Mouse (Mus musculus): ENCODE results near the gene Slc16a10. TPM values are rescaled to one million over a fixed set of nuclear protein-coding genes. Genes with fewer than 3 reads are reported as not detected.

Gene Slc16a10
- 10 to 100 TPM; 17.4 to 19.3 TPM for total RNA-seq (2021)
- long read RNA-seq, experiment 1, full-length matches to known transcripts = 11 of 15 reads
- long read RNA-seq, experiment 1, partial matches to known transcripts = 1 of 15 reads
- long read RNA-seq, experiment 1, other reads (novel, unspliced or antisense) = 3 of 15 reads
- long read RNA-seq, experiment 2, full-length matches to known transcripts = 20 of 27 reads
- long read RNA-seq, experiment 2, partial matches to known transcripts = 1 of 27 reads
- long read RNA-seq, experiment 2, other reads (novel, unspliced or antisense) = 6 of 27 reads

DNA sequence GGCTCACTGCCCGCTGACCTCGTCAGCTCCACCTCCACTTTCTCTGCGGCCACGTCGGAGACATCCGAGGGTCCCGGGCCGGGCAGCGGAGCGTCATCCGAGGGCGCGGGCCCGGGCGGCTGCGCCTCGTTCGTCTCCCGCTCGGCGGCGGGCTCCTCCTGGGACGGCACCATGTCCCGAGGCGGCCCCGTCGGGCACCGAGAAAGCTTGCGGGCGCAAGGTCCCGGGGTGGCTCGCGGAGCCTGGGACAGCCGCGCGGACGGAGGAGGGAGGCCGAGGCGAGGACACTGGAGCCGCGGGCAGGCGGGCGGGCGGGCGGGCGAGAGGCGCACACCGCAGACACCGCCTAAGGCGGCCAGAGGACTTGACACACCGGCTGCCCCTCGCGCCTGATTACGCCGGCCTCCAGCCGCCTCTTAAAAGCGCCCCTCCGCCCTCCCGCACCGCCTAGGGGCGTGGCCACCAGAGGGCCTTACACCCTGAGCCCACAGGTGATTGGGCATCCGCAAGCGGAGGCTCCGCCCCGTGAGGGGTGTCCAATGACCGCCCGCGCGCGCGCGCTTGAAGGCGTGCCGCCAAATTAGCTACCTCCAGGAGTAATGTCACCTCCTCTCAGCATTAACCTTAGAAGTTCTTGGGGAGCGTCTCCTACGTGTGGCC is at the start of gene Slc16a10:
Gene Slc16a10, minus strand, starts transcription at position 395 of the 660 bp plus-strand sequence.
- DNase-seq (ENCODE audit: low spot score in 2 of 2) = peak; percentile 86 to 93

DNA sequence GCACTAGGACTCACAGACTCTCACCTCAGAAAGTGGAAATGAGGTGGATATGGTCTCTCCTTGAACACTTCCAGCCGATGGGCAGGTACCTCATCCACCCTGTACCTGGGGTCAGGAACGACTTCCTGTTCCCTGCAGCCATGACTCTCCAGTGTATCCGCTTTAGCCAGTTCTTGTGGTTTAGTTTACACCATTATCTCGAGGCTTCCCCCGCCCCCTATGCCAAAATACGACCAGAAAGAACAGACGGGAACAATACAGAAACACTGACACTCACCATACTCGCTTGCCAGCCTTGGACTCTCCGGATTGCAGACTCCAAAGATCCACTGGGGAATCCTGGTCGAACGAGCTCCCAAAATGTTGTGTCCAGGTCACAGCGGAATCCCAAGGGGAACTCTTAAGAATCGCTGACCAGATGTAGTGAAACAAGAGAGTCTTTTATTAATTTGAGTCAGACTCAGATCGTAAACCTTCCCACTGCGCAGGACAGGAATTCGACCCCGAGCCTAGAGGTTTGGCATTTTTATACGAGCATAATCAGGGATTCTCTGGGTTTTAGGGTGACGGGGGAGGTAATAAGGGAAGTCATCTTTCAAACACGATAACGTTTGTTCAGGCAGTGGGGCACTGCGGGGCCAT is 49.4 kb upstream of the Slc16a10 start:
- no peak for DNase-seq (ENCODE audit: low spot score in 2 of 2)

DNA sequence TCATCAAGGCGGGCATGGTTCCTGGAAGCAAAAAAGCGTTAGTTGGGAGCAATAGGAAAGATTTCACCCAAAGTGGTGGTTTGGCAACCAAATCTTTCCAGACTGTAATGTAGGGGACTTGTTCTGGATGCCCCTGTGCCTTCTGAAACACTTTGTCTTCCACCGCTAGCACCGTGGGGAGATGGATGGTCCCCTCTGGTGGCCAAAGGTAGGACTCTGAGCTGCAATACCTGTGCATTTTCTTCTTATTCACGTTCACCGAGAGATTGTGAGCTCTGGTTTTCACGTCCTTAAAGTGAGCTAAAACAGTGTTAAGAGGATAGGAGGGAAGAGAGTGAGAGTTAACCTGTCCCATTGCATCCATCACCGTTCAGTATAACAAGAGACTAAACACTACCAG is 48.8 kb upstream of the Slc16a10 start:
- no peak for DNase-seq (ENCODE audit: low spot score in 2 of 2)

DNA sequence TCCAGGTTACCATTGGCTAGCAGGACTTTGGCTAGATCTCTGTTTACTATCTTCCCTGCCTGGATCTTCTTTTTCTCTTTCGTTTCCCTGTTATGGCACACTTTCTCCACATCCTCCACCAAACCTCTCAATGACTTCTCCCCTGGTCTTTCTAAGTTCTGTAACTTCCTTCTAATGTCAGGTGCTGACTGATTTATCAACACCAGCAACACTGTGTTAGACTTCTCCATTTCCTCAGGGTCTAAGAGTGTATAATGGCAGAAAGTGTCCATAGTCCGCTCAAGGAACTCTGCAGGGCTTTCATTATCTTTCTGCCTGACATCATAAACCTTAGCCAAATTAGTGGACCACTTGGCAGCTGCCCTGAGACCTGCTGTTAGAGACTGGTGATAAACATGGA is 47.6 kb upstream of the Slc16a10 start:
- no peak for DNase-seq (ENCODE audit: low spot score in 2 of 2)

DNA sequence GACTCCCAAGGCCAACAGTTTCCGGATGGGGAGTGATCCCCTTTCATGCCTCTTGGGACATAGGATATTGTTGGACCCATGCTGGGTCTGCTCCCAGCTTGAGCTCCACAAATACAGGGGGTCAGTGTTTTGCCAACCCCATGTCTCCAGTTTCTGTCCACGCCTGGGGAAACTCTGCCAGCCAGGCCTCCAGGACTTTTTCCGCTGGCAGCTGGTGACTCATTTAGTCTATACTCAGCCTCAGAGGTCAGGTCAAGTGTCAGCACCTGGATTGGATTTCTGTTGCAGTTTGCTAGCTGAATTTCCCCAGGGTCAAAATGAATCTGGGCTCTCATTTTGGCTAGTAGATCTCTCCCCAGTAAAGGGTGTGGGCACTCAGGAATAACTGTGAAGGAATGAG is 46.8 kb upstream of the Slc16a10 start:
- no peak for DNase-seq (ENCODE audit: low spot score in 2 of 2)

DNA sequence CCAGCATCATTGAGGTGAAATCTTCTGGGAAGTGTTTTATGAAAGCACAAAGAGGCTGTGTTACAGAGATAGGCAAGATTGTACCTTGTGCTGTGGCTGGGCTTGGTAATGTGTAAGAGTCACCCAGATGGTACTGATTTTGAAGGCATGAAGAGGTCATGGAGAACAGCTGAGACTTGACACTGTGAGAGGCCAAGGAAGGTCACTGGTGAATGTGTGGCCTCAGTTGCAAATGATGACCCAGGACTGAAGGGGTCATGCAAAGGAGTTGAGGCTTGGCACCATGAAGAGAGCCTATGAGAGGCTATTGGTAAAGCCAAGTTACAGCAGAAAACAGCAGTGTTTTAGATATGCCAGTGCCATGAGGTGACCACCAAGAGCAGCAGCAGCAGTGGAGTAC is 43.9 kb upstream of the Slc16a10 start:
- DNase-seq (ENCODE audit: low spot score in 2 of 2) = no peak

DNA sequence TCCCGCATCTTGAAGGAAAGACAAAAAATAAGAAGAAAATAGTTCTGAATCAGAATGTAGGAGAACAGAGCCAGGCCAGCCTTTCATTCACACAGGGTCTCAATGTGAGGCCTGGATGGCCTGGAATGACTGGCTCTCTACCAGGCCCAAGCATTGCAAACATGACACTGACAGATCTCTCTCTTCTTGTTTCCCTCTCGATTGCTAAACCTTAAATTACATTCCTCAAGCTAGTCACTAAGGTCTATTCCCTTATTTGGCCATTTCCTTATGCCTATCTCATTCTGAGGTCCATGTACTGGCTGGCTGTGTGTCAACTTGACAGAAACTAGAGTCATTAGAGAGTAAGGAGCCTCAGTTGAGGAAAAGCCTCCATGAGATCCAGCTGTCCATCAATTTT is 38.0 kb upstream of the Slc16a10 start:
- DNase-seq (ENCODE audit: low spot score in 2 of 2) = no peak

DNA sequence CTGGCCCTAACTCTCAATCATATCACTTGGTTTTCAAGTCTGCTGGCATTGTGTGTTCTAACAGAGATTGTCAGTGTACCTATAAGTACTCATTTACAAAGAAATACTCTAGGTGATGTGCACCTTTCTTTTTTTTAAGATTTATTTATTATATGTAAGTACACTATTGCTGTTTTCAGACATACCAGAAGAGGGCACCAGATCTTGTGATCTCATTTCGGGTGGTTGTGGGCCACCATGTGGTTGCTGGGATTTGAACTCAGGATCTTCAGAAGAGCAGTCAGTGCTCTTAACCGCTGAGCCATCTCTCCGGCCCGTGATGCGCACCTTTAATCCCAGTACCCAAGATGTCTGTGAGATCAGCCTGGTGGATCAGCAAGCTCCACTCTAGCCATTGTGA is 37.1 kb upstream of the Slc16a10 start:
- no peak for DNase-seq (ENCODE audit: low spot score in 2 of 2)

DNA sequence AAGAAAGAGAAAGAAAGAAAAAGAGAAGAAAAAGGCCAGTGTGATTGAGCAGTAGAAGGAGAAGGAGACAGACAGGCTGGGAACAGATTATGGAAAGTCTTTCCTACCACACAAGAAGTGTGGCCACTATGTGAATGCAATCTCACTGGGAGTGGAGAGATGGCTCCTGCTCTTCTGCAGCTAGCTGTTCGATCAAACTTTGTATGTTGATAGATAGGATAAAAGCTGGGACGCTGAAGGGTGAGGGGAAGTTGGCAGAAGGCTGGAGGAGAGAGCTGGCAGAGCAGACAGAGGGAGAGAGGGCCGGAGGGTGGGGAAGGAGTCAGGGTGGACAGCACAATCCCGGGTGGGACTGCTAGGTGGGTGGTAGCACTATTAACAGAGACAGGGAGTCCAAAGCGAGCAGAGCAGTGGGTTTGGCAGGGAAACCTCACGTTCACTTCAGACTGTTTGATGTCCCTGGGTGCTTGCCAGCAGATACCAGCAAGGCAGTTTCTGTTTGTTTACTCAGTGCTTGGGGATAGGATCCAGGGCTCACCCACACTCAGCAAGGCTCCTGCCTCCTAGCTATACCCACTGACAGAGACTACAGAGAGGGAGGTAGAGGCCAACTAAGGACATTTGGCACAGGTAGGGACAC is 35.4 kb upstream of the Slc16a10 start:
- DNase-seq (ENCODE audit: low spot score in 2 of 2) = peak; percentile 7 to 35

DNA sequence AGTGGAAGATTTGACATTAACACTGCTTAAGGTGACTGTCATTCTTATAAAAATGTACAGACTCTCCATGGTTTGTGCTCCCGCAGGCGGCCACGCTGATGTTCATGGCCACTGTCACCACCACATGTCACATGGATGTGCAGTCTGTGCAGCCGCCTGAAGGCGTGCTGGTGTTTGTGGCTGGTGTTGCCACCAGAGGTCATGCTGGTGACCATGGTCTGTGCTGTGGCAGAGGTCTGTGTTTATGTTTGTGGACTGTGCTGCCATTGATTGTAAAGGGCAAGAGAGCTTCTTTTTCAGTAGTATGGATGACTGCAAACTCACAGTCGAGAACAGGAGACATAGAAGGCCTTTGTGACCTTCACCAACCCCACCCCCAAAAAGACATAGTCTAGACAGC is 30.1 kb upstream of the Slc16a10 start:
- no peak for DNase-seq (ENCODE audit: low spot score in 2 of 2)

DNA sequence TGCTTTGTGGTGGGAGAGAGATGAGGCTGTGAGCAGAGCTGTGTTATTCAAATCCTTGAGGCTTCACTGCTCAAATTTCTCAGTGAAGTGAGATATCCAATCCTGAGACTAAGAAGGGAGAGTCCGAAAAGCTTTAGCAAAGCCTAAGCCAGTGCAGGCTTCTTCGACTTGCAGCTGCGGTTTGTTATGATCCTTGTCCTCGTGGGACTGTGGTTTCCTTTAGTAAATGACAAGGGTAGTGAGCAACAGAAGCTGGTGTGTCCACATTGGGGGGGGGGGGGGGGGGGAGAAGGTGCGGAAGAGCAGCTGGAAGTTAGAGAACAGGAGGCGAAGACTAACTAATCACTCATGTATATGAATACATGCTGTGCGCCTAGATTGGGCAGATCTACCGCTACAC is 29.2 kb upstream of the Slc16a10 start:
- no peak for DNase-seq (ENCODE audit: low spot score in 2 of 2)

DNA sequence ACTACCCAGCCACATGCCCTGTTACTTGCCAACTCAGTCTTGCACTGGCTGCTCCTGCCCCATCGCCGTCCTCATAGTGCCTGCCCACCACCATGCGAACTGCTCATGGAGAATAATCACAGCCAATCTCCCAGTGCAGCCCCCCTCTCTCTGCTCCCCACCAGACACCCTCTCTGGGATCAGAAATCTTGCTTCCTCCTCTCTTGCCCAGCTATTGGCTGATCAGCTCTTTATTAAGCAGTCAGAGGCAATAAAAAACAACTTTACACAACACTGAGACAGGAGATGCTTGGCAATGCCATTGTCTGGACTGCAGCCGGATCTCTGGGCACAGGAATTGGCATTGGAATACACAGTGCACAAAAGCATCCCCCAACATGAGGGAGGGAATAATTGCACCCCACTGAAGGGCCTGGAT is 28.1 kb upstream of the Slc16a10 start:
- no peak for DNase-seq (ENCODE audit: low spot score in 2 of 2)

DNA sequence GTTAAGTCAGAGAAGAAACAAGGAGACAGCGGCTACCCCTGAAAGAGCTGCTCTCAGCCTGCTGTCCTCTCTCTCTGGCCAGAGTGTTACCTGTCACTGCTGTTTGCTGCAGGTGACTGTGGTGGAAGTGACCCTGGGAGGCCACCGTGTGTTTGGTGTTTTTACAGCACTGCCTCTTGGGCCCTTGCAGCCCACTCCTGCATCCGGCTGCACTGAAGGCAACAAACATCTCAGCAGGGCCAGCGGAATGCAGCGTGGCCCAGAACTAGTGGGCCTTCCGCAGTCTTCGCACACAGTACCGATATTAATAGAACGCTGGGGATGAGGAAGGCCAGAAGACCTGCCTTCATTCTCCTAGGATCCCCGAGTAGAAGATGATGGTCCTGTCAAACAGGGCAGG is 27.5 kb upstream of the Slc16a10 start:
- no peak for DNase-seq (ENCODE audit: low spot score in 2 of 2)

DNA sequence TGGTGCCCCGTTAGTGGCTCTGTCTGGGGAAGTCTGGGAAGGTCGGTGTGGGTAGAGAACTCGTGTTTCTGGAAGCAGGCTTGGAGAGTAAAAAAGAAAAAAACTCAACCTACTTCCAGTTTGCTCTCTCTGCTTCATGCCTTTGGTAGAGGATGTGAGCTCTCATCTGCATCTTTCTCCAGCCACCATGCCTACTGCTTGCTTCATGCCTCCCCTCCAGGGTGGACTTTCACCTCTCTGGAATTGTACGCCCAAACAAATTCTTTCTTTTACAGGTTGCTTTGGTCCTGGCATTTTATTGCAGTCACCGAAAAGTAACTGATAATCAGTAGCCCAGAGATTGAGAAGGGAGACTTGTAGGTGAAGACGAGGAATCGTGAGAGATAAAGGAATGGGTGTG is 27.0 kb upstream of the Slc16a10 start:
- no peak for DNase-seq (ENCODE audit: low spot score in 2 of 2)

DNA sequence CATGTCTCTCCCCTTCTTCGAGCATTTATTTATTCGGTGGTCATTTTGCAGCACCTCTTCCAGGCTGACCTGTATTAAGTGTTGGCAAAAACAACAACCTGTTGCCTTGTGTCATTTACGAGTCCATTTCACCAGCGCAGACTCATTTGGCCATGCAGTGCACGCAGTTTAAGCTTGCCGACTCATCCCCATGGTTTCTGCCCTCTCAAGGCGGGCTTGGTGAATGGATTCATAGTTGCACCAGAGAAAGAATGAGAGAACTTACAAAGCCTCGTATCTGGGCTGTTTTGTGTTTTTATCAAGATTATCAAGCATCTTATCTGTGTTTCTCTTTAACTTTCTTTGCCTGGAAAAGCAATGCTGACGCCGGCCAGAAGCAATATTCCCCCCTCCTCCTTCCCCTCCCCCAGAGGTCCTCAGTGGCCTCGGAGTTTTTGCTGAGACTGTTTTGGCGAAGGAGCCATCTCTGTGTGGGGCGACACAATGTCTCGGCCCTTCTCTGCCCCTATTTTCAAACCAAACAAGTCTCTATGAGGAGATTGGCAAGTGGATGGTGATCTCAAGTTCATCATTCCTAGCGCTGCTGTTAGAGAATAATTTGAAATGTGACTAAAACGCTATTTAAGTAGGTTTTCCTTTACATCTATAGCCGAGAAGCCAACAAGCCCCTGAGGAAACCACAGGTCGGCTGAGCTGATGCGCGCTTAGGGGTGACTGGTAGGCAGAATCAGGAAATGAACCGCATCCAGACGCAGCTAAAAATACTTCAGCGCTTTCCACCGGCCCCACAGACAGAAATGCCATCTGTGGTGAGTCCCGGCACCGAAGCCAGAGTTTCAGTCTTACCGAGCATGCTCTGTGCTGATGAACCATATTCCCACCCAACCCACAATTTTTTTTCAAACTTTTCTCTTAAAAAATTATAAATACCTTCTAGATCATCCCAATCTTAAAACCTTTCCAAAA is 22.6 kb upstream of the Slc16a10 start:
- DNase-seq (ENCODE audit: low spot score in 2 of 2) = no peak

DNA sequence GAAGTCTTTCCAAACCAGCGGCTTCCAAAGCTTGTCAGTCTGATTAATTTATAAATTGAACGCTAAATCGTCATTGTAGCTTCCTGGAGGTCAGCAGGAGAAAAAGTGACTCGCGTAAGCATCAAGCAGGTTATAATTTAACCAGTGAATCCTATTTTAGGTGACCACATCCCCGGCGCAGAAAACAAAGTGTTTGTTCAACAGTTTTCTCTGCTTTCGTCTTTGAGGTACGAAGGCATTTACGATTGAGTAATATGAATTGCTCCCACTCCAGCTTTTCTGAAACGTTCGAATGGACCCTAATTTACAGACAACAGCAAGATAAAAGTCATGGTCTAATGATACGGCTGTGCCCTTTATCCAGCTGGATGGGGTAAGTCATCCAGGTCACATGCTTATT is 21.9 kb upstream of the Slc16a10 start:
- DNase-seq (ENCODE audit: low spot score in 2 of 2) = no peak

DNA sequence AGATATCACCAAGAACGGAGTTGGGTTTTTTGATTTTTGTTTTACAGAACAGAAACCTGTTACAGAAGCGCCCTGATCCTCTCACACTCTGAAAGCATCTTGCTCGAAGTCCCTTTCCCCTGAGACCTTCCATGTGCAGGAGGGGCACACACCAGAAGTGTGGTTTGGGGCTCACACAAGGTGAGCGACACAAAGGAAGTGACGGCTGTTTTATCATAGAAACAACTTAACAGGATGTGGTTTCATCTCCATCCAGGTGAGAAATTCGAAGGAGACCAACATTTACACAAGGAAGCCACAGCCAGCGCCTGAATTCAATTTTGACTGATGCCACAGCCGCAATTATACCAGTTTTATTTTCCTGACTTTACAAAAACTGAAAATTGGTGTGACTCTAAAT is 21.3 kb upstream of the Slc16a10 start:
- no peak for DNase-seq (ENCODE audit: low spot score in 2 of 2)

DNA sequence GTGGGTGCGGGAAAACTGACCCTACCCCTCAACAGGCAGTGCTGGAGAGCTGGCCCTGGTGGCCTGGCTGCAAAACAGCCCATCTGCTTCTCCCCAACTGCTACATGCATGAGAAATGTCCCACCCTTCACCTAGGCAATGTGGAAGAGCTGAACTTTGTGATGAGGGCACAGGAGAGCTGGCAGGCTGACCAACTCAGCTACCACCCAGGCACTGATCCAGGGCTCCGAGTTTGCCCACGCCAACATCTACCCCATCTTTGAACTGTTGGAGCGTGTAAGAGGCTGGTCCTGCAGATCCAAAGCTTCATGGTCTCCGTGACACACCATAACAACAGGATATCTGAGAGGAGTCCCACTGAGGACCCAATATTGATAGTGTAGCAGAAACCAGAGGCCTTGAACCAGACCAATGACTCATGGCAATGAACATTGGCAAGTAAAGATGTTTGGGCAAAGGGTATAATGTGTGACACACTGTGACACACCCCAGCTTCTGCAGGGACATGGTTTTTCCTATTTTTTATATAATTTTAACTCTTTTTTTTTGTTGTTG is 19.7 kb upstream of the Slc16a10 start:
- DNase-seq (ENCODE audit: low spot score in 2 of 2) = no peak

DNA sequence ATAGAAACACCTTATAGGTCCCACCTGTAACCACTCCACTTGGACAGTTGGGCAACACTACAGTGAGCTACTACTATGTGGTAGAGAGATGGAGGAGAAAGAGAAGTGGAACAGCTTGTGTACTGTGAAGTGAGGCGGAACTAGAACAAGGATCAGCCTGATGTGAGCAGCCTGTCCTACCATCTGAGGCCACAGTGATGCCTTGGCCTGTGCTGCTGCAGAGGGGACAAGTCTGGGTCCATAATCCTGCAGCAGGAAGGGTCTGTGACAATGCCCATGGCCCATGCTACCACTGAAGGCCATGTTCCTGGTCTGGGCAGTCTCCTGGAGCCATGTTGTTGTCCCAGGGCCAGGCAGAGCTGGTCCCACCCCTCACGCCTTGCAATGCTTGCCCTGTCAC is 19.2 kb upstream of the Slc16a10 start:
- no peak for DNase-seq (ENCODE audit: low spot score in 2 of 2)

DNA sequence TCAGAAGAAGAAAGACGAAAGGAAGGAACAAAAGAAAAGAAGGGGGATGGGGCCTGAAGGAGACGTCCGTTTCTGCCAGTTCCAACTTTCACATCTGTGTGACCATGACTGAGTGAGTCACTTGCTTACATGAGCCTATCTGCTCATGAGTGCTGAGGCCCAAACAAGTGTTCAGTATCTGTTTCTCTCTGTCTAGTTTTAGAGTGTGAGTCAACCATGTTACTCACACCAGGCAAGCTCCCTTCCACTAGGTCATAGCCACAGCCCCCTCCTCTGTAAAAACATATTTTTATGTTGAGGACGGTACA is 10.4 kb upstream of the Slc16a10 start:
- no peak for DNase-seq (ENCODE audit: low spot score in 2 of 2)
